Mouse (Mus musculus) liver, adult 2 months (tissue): ENCODE data around the gene Syf2. TPM values are rescaled to one million over a fixed set of nuclear protein-coding genes. Genes with fewer than 3 reads are reported as not detected.
"Not testable (repeated sequence)": the region's sequence is repeated elsewhere in the genome, so short reads cannot be mapped to it uniquely, and the experiment has no call there.

Source experiments
- DNase-seq: peaks from one replicate; pipeline ENCODE4 v3.0.0-alpha.2; 2011; ENCODE audit warnings: low read depth, low spot score; ENCODE audit errors: extremely low read depth
- H3K27ac ChIP-seq: fragments of 200-500 bp; replicated peaks from 2 replicates; pipeline ENCODE4 v1.5.1; 2012; ENCODE audit warnings: low read depth, mild to moderate bottlenecking, control low read depth, inconsistent platforms, low read length; ENCODE audit not compliant: insufficient read depth
- H3K27me3 ChIP-seq: fragments of 200-500 bp; 2 replicates; pipeline ENCODE4 v1.6.1; 2012; ENCODE audit warnings: mild to moderate bottlenecking, moderate library complexity, low read length, inconsistent platforms; ENCODE audit not compliant: control insufficient read depth, insufficient read depth
- H3K36me3 ChIP-seq: fragments of 200-500 bp; 2 replicates; pipeline ENCODE4 v1.6.1; 2012; ENCODE audit warnings: low read length, inconsistent platforms; ENCODE audit not compliant: control insufficient read depth, insufficient read depth
- H3K4me1 ChIP-seq: fragments of 200-500 bp; 2 replicates; pipeline ENCODE4 v1.6.1; 2011; ENCODE audit warnings: low read length; ENCODE audit not compliant: control insufficient read depth, insufficient read depth
- H3K4me3 ChIP-seq: fragments of 200-500 bp; 2 replicates; pipeline ENCODE4 v1.5.1; 2011; ENCODE audit warnings: low read depth, mild to moderate bottlenecking, control low read depth, low read length, moderate library complexity; ENCODE audit not compliant: insufficient read depth
- H3K79me2 ChIP-seq: fragments of 200-500 bp; 2 replicates; pipeline ENCODE4 v1.6.1; 2012; ENCODE audit warnings: inconsistent platforms, mild to moderate bottlenecking, low read length, moderate library complexity; ENCODE audit not compliant: control insufficient read depth, insufficient read depth
- H3K9ac ChIP-seq: fragments of 200-500 bp; 2 replicates; pipeline ENCODE4 v1.6.1; 2012; ENCODE audit warnings: low read depth, mild to moderate bottlenecking, control low read depth, inconsistent platforms, low read length
- CTCF ChIP-seq: fragments of 200-500 bp; IDR thresholded peaks from 2 replicates; pipeline ENCODE4 v1.5.1; 2011; ENCODE audit warnings: low read depth, low read length, control low read depth
- POLR2A ChIP-seq: fragments of 200-500 bp; IDR thresholded peaks from 2 replicates; pipeline ENCODE4 v1.6.1; 2011; ENCODE audit warnings: low read length, control low read depth; ENCODE audit not compliant: insufficient read depth; ENCODE audit errors: extremely low read depth
- WGBS: fragments of 180-500 bp; shearing (Covaris S2); methylation state at CpG from one replicate; pipeline ENCODE4 v1.1.7; 2018; 5-methylcytosine and 5-hydroxymethylcytosine counted together
- polyA plus RNA-seq: library from polyadenylated mRNA; depleted of rRNA; stranded (reverse); fragments of >200 nt; gene quantifications from 2 replicates; pipeline ENCODE4 v1.2.3, GENCODE M21; 2012
- total RNA-seq: library from RNA; depleted of rRNA; stranded (reverse); fragments of >200 nt; gene quantifications from 2 replicates; pipeline ENCODE4 v1.2.3, GENCODE M21; 2014

Gene Syf2
- total and polyA plus RNA-seq, 2 experiments, result 11.8 to 48.0 TPM

DNA sequence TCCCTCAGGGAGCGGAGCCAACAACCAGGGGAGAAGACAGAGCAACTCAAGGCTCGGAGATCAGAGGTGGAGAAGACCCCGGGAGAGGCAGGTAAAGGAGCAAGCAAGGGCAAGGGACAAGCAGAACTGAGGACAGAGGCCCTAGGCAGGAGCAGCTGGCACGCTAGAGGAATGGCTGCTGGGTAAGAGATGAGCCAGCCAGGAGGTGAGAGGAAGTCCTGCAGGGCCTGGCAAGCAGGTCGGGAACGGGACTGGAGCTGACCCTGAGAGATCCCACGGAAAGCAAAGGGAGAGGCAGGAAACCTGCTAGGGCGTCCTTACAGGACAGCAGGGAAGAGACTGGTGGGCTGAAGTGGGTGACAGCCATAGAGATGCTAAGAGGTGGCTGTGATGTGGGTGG, 29.6 kb upstream of the Syf2 start:
- H3K36me3 ChIP-seq, result peaks cover 63% of the 10 kb centered on the region
- H3K27ac ChIP-seq, result no peak overlapping the region
- no peaks in the 10 kb centered on the region for H3K27me3 ChIP-seq
- no peak overlapping the region for H3K4me3 ChIP-seq
- no peak overlapping the region for H3K9ac ChIP-seq
- H3K4me1 ChIP-seq, result peaks cover 1% of the 10 kb centered on the region; the same call in 1 of the 2 replicates
- TF ChIP-seq CTCF, result no peak
- H3K79me2 ChIP-seq, result no peaks in the 10 kb centered on the region
- no peak for DNase-seq
- WGBS, result over 99% methylated on average over 8 of the region's 8 CpGs

GRCm38 (mm10) chr4:134903046-134903445, 27.7 kb upstream of the Syf2 start:
- DNase-seq, result no peak
- H3K27ac ChIP-seq, result no peak overlapping the region
- no peak overlapping the region for H3K9ac ChIP-seq
- peaks cover 66% of the 10 kb centered on the region for H3K36me3 ChIP-seq
- no peaks in the 10 kb centered on the region; the same call in 1 of the 2 replicates for H3K79me2 ChIP-seq
- H3K4me1 ChIP-seq, result no peaks in the 10 kb centered on the region
- H3K4me3 ChIP-seq, result no peak overlapping the region
- TF ChIP-seq POLR2A (no peak), CTCF (no peak)
- WGBS, result 69% methylated on average over 7 of the region's 7 CpGs
- no peaks in the 10 kb centered on the region for H3K27me3 ChIP-seq

DNA sequence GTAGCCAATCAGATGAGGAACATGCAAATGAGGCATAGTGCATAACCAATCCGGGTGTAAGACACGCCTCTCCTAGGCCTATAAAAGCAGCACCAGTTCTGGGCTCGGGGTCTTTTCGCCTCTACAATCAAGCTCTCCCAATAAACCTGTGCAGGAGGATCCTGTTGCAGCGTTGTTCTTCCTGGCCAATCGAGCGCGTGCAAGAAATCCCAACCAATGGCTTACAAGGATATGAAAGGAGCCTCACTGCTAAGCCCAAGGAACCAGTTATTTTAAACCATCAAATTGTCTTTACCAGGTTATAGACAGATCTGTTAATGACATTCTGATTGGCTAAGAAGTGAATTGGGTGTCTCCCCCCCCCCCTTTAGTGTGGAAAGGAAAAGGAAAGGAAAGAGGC, 19.3 kb upstream of the Syf2 start:
- 96% methylated on average over 8 of the region's 8 CpGs for WGBS
- H3K4me1 ChIP-seq, H3K27ac ChIP-seq, H3K4me3 ChIP-seq, H3K9ac ChIP-seq, H3K27me3 ChIP-seq, DNase-seq, H3K79me2 ChIP-seq: not testable (repeated sequence)
- H3K36me3 ChIP-seq, result peaks cover 27% of the 10 kb centered on the region

GRCm38 (mm10) chr4:134913413-134913812, 17.3 kb upstream of the Syf2 start:
- H3K79me2 ChIP-seq, result peaks cover 5% of the 10 kb centered on the region; the same call in 1 of the 2 replicates
- H3K27me3 ChIP-seq, result no peaks in the 10 kb centered on the region
- H3K36me3 ChIP-seq, result peaks cover 15% of the 10 kb centered on the region
- no peak overlapping the region for H3K4me3 ChIP-seq
- peaks cover 12% of the 10 kb centered on the region; the same call in 1 of the 2 replicates for H3K4me1 ChIP-seq
- no peak overlapping the region for H3K9ac ChIP-seq
- 40% methylated on average over 3 of the region's 3 CpGs for WGBS
- H3K27ac ChIP-seq, result no peak overlapping the region
- TF ChIP-seq POLR2A (no peak), CTCF (peak; percentile 84)
- DNase-seq, result peak; percentile 54

DNA sequence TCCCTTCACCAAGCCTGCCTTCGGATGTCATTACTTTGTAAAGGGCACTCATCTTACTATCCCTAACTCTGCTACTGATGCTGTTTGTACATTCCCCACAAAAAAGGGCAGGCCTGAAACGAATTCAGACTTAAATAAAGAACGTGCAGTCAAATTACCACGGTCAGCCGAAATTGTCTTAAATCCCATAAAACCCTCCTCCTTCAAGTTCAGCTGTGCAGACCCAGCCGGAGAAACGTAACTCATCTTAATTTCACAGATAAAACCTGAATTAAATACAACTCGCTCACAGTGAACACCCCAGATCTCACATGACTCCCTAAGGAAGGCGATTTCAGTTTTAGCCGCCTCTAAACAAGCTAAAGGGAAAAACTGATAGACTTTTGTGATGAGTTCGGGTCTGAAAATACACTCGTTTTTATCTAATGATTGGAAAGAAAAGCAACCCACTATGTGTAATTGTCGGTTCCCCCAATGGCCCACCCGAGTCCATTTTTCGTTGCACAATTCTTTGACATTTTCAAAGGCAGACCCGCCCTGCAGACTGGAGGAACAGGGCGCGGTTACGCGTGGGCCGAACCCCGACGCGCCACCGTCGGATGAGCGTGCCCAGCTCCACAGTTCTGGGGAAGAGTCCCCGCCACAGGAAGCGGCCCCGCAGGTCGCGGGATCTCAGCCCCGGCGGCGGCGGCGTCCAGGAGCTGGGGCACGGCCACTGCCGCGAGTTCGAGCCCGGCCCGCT, 16.4 kb upstream of the Syf2 start:
- Histone ChIP-seq H3K4me3 (peak overlapping the region; percentile 80), H3K27me3 (no peaks in the 10 kb centered on the region), H3K79me2 (peaks cover 5% of the 10 kb centered on the region; the same call in 1 of the 2 replicates), H3K36me3 (peaks cover 9% of the 10 kb centered on the region), H3K27ac (peak overlapping the region; percentile 94), H3K9ac (peak overlapping the region; percentile 95), H3K4me1 (peaks cover 12% of the 10 kb centered on the region; the same call in 1 of the 2 replicates)
- no peak for TF ChIP-seq POLR2A
- TF ChIP-seq CTCF, result no peak
- 2% methylated on average over 43 of the region's 43 CpGs for WGBS
- peak; percentile 31 for DNase-seq

DNA sequence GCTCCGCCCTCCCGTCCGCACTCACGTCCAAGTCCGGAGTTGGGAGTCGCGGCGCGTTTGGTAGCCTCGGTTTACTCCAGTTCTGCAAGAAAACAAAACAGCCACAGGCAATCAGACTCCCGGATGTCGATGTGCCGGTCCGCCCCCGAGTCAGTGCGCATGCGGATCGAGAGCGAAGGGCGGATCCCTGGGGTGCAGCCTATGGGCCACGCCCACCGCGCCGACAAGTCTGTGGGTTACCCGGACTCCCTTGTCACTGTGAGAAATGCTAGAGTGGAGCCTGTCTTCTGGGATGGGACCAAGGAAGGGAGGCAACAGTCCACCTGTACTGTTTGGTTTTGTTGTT, 15.9 kb upstream of the Syf2 start, which contains the start of gene Tmem50a:
Gene Tmem50a, minus strand, starts transcription at position 161 of the 346 bp plus-strand sequence.
- DNase-seq, result peak; percentile 90
- peaks cover 5% of the 10 kb centered on the region; the same call in 1 of the 2 replicates for H3K79me2 ChIP-seq
- H3K9ac ChIP-seq, result peak within 1 kb of the TSS; percentile 95
- no peak for TF ChIP-seq CTCF
- peak; percentile 83 for TF ChIP-seq POLR2A
- no peaks in the 10 kb centered on the region for H3K27me3 ChIP-seq
- peak within 1 kb of the TSS; percentile 80 for H3K4me3 ChIP-seq
- peak within 1 kb of the TSS; percentile 94 for H3K27ac ChIP-seq
- peaks cover 12% of the 10 kb centered on the region; the same call in 1 of the 2 replicates for H3K4me1 ChIP-seq
- peaks cover 5% of the 10 kb centered on the region; the same call in 1 of the 2 replicates for H3K36me3 ChIP-seq
- WGBS, result under 1% methylated on average over 25 of the region's 25 CpGs
